Mouse (Mus musculus): ENCODE data around the gene Cacna1g.

DNA sequence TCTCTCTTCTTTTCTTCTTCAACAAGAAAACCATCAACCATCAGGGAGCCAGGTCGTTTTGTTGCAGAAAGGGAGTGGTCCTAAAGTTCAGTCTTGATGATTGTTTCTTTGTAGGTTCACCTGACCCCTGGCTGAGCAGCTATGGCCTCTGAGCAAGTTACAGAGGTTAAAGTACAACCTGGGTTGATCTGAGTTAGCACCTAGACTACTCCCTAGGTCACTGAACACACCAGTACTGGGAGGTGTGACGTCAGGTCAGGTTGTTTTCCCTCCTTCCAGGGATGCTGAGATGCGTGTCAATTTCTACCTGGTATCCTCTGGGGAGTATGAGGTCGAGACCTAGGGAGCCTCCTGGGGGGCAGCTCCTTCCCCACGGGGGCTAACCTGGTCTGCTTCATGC, 48.8 kb downstream of the Cacna1g start:
- no peak for TF ChIP-seq CTCF (IDR thresholded peaks at IDR 0.05; ENCODE audit: borderline replicate concordance, extremely low read depth, insufficient read depth, insufficient read length)
- no peak for TF ChIP-seq POLR2A (IDR thresholded peaks at IDR 0.05; ENCODE audit: borderline replicate concordance, extremely low read depth, insufficient read depth, insufficient read length, poor library complexity, severe bottlenecking)
